Mouse (Mus musculus): ENCODE measurements around the gene Pkn1. TPM values are rescaled to one million over a fixed set of nuclear protein-coding genes. Genes with fewer than 3 reads are reported as not detected.

Gene Pkn1
- total and polyA plus RNA-seq, 3 experiments = 33.5 to 73.2 (median 41.2) TPM

GRCm38 (mm10) chr8:83731906-83732305 lies 32.9 kb upstream of the Pkn1 start:
- peaks cover 0 to 1% of the 10 kb centered on the region in 2 experiments; a peak in 1 of 4 replicates for H3K36me3 ChIP-seq (ENCODE audit: control insufficient read depth in 1 of 2, insufficient read depth in 2 of 2, low read length in 2 of 2)
- H3K27ac ChIP-seq (ENCODE audit: control insufficient read depth, low read depth, low read length) = no peak overlapping the region
- no peaks in the 10 kb centered on the region for H3K27me3 ChIP-seq (ENCODE audit: control insufficient read depth in 1 of 2, insufficient read depth in 2 of 2, low read length in 2 of 2)
- no peak for DNase-seq (ENCODE audit: low read depth, low spot score)
- TF ChIP-seq NRF1 (IDR thresholded peaks at IDR 0.05; ENCODE audit: insufficient read depth, low read depth, low read length, poor library complexity, severe bottlenecking) (no peak), ZKSCAN1 (IDR thresholded peaks at IDR 0.05; ENCODE audit: low read depth, low read length) (no peak), E2F4 (IDR thresholded peaks at IDR 0.05; ENCODE audit: borderline replicate concordance, low read depth, low read length) (no peak), MAZ (IDR thresholded peaks at IDR 0.05; ENCODE audit: low read depth, low read length) (no peak), SIN3A (IDR thresholded peaks at IDR 0.05; ENCODE audit: low read length) (no peak), USF1 (IDR thresholded peaks at IDR 0.05; ENCODE audit: low read depth, low read length) (no peak), SMC3 (IDR thresholded peaks at IDR 0.05; ENCODE audit: low read depth, low read length) (no peak), TAL1 (IDR thresholded peaks at IDR 0.05; ENCODE audit: low read length) (no peak), POLR2AphosphoS2 (IDR thresholded peaks at IDR 0.05; ENCODE audit: low read length) (no peak), CHD1 (IDR thresholded peaks at IDR 0.05; ENCODE audit: low read depth, low read length) (no peak), ZNF384 (IDR thresholded peaks at IDR 0.05; ENCODE audit: low read depth, low read length) (no peak), CTCF (IDR thresholded peaks at IDR 0.05 in 2 of 3, conservative IDR thresholded peaks at IDR 0.05 in 1 of 3; ENCODE audit: control insufficient read depth in 1 of 3, insufficient read depth in 1 of 3, low read depth in 2 of 3, low read length in 3 of 3, poor library complexity in 1 of 3, severe bottlenecking in 1 of 3) (no peak), BHLHE40 (IDR thresholded peaks at IDR 0.05; ENCODE audit: borderline replicate concordance, low read depth, low read length) (no peak), JUND (IDR thresholded peaks at IDR 0.05; ENCODE audit: low read depth, low read length) (no peak), GABPA (IDR thresholded peaks at IDR 0.05; ENCODE audit: low read depth, low read length) (no peak), POLR2A (IDR thresholded peaks at IDR 0.05; ENCODE audit: control insufficient read depth in 1 of 2, insufficient read depth in 1 of 2, low read depth in 1 of 2, low read length in 2 of 2, poor library complexity in 1 of 2) (no peak), TCF12 (IDR thresholded peaks at IDR 0.05; ENCODE audit: low read depth, low read length) (no peak), ELF1 (IDR thresholded peaks at IDR 0.05; ENCODE audit: low read depth, low read length) (no peak), ETS1 (IDR thresholded peaks at IDR 0.05; ENCODE audit: low read depth, low read length) (no peak), MEF2A (IDR thresholded peaks at IDR 0.05; ENCODE audit: extremely low read depth, insufficient replicate concordance, low read depth, low read length, poor library complexity, severe bottlenecking) (no peak)
- no peaks in the 10 kb centered on the region for H3K4me1 ChIP-seq (ENCODE audit: control insufficient read depth in 1 of 2, insufficient read depth in 2 of 2, low read length in 2 of 2)
- no peak overlapping the region for H3K4me3 ChIP-seq (ENCODE audit: control insufficient read depth in 1 of 2, insufficient read depth in 1 of 2, low read depth in 2 of 2, low read length in 2 of 2)
- H3K9ac ChIP-seq (ENCODE audit: control insufficient read depth, low read depth, low read length, poor library complexity, severe bottlenecking) = no peak overlapping the region
- H3K79me2 ChIP-seq (ENCODE audit: control insufficient read depth, insufficient read depth, low read length, poor library complexity) = no peaks in the 10 kb centered on the region
- no peaks in the 10 kb centered on the region for H3K9me3 ChIP-seq (replicated peaks; ENCODE audit: insufficient read depth, low read length)
